In the genomic region with DNA sequence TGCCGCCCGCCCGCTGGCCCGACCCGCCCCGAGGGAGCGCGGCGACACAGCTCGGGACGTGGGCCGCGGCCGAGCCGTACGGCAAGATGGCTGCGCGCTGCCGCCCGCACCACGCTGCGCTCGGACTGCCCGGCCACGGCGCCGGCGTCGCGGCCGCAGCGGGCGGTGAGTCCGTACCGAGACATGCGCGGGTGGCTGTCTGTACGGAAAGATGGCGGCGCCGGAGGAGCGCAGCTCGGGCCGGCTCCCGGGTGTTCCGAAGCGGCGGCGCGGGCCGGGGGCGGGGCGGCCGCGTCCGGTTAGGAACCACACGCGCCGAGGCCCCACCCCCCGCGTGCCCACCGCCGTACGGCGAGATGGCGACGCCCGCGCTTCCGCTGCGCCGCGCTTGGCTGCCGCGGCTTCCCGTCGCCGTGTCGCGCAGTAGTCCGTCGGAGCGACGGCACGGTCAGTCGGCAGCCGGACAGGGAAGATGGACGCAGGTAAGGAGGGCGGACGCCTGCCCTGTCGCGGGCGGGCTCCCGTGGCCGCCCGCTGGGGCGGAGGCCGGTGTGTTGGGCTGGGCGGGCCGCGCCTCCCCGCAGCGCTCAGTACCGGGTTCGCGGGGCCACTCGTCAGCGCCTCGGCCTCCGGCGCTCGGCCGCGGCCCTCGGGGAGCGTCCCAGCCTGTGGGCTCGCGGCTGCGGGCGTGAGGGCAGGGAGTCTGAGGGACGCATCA, we compare ENCODE assay signal across 8 mouse cellular contexts. TPM values are rescaled to one million over a fixed set of nuclear protein-coding genes. Genes with fewer than 3 reads are reported as not detected.
A peak's percentile ranks its signal among the peaks of the same experiment; 100 is the strongest.
DNase-seq lines count a peak whose midpoint lies in the region; ATAC-seq and TF ChIP-seq lines count a peak whose summit lies in the region.

A gene (minus strand): TSS at position 292 of the 718 bp plus-strand sequence.

- peak within 1 kb of the TSS; percentile 97 for H3K4me3 ChIP-seq in bone marrow, adult 2 months (replicated peaks; ENCODE audit: control insufficient read depth, low read depth, low read length)
- peak within 1 kb of the TSS; percentile 90 for H3K4me3 ChIP-seq in embryonic facial prominence, embryonic 15.5 days (replicated peaks)
- H3K4me3 ChIP-seq in limb, embryonic 13.5 days, result peak within 1 kb of the TSS; percentile 98
- peak within 1 kb of the TSS; percentile 91 for H3K4me3 ChIP-seq in midbrain, embryonic 15.5 days

- peak within 1 kb of the TSS; percentile 89 for H3K9ac ChIP-seq in embryonic facial prominence, embryonic 15.5 days
- H3K9ac ChIP-seq in limb, embryonic 13.5 days, result peak within 1 kb of the TSS; percentile 91
- H3K9ac ChIP-seq in midbrain, embryonic 15.5 days, result peak within 1 kb of the TSS; percentile 69

- H3K9me3 ChIP-seq in embryonic facial prominence, embryonic 15.5 days (replicated peaks), result no peaks in the 10 kb centered on the region
- no peaks in the 10 kb centered on the region for H3K9me3 ChIP-seq in limb, embryonic 13.5 days
- H3K9me3 ChIP-seq in midbrain, embryonic 15.5 days, result no peaks in the 10 kb centered on the region

- DNase-seq in 416B (ENCODE audit: low read depth), result peak; percentile 87
- peak; percentile 83 for DNase-seq in heart, adult 8-10 months (ENCODE audit: low spot score)
- peak; percentile 94 for DNase-seq in kidney, adult 9 months
- peak; percentile 84 to 91 for DNase-seq in spleen, adult 18-20 months

- TF ChIP-seq CTCF in bone marrow, adult 2 months (IDR thresholded peaks at IDR 0.05; ENCODE audit: control insufficient read depth, insufficient read depth, low read length), result no peak

- ATAC-seq in embryonic facial prominence, embryonic 15.5 days (ENCODE audit: insufficient number of reproducible peaks, low FRiP score, low TSS enrichment, low read depth), result peak; percentile 94
- peak; percentile 94 for ATAC-seq in limb, embryonic 13.5 days (ENCODE audit: low FRiP score, low read depth)
- ATAC-seq in midbrain, embryonic 15.5 days (replicated peaks), result peak; percentile 95

- peaks cover 10% of the 10 kb centered on the region for H3K36me3 ChIP-seq in embryonic facial prominence, embryonic 15.5 days
- peaks cover 10% of the 10 kb centered on the region for H3K36me3 ChIP-seq in limb, embryonic 13.5 days
- peaks cover 5% of the 10 kb centered on the region; the same call in 1 of the 2 replicates for H3K36me3 ChIP-seq in midbrain, embryonic 15.5 days (replicated peaks)

- TF ChIP-seq POLR2A in bone marrow, adult 2 months (IDR thresholded peaks at IDR 0.05; ENCODE audit: borderline replicate concordance, control insufficient read depth, low read depth, low read length), result peak; percentile 87; the same call in 1 of the 2 replicates

- H3K4me1 ChIP-seq in bone marrow, adult 2 months (ENCODE audit: control insufficient read depth, insufficient read depth, low read length), result peaks cover 2% of the 10 kb centered on the region; the same call in 1 of the 2 replicates
- H3K4me1 ChIP-seq in embryonic facial prominence, embryonic 15.5 days, result peaks cover 24% of the 10 kb centered on the region
- H3K4me1 ChIP-seq in limb, embryonic 13.5 days, result peaks cover 23% of the 10 kb centered on the region
- peaks cover 40% of the 10 kb centered on the region for H3K4me1 ChIP-seq in midbrain, embryonic 15.5 days

- WGBS in bone marrow, adult 2 months, result under 1% methylated on average over 117 of the region's 121 CpGs
- under 1% methylated on average over 114 of the region's 121 CpGs for WGBS in embryonic facial prominence, embryonic 15.5 days
- WGBS in limb, embryonic 13.5 days, result under 1% methylated on average over 102 of the region's 121 CpGs
- WGBS in midbrain, embryonic 15.5 days, result under 1% methylated on average over 119 of the region's 121 CpGs

- H3K27ac ChIP-seq in bone marrow, adult 2 months (ENCODE audit: control insufficient read depth, insufficient read depth, low read depth, low read length, poor library complexity), result peak within 1 kb of the TSS; percentile 97
- peak within 1 kb of the TSS; percentile 90 for H3K27ac ChIP-seq in embryonic facial prominence, embryonic 15.5 days (replicated peaks)
- peak within 1 kb of the TSS; percentile 87 for H3K27ac ChIP-seq in limb, embryonic 13.5 days
- H3K27ac ChIP-seq in midbrain, embryonic 15.5 days, result peak within 1 kb of the TSS; percentile 79

- H3K4me2 ChIP-seq in embryonic facial prominence, embryonic 15.5 days (replicated peaks), result peak within 1 kb of the TSS; percentile 79
- peak within 1 kb of the TSS; percentile 85 for H3K4me2 ChIP-seq in limb, embryonic 13.5 days (replicated peaks)
- peak within 1 kb of the TSS; percentile 84 for H3K4me2 ChIP-seq in midbrain, embryonic 15.5 days

- no peaks in the 10 kb centered on the region for H3K27me3 ChIP-seq in embryonic facial prominence, embryonic 15.5 days
- H3K27me3 ChIP-seq in limb, embryonic 13.5 days, result no peaks in the 10 kb centered on the region
- no peaks in the 10 kb centered on the region for H3K27me3 ChIP-seq in midbrain, embryonic 15.5 days (replicated peaks)

RNA-seq across cellular contexts. Expression of the gene that starts here (rescaled TPM):
- 4.2 and 13.0 TPM in 2 replicates for polyA plus RNA-seq in bone marrow, adult 2 months (2011; ENCODE audit: insufficient read depth, insufficient read length, low replicate concordance, missing spikeins)
- 55.6 and 59.0 TPM in 2 replicates for polyA plus RNA-seq in embryonic facial prominence, embryonic 15.5 days (2015; fragmentation: Nextera tagmentation; extraction: Ambion mirVana)
- 10 to 100 TPM; 70.4 to 90.9 (median 77.0) TPM for total RNA-seq in heart, adult 8-10 months (2022)
- 54.4 and 55.2 TPM in 2 replicates for polyA plus RNA-seq in limb, embryonic 13.5 days (2015; fragmentation: Nextera tagmentation; extraction: Ambion mirVana)
- 54.7 and 56.8 TPM in 2 replicates for polyA plus RNA-seq in midbrain, embryonic 15.5 days (2015; fragmentation: Nextera tagmentation; extraction: Ambion mirVana)

Comparison
In these comparisons a context has a peak if more than half of its experiments do, and no peak if none do; other contexts are left out.
1. Peak in every context shown above with its lines: DNase-seq, ATAC-seq, H3K4me3 ChIP-seq and H3K27ac ChIP-seq.